Mouse (Mus musculus): ENCODE measurements around the gene Casp12.
"Not testable (repeated sequence)": the region's sequence is repeated elsewhere in the genome, so short reads cannot be mapped to it uniquely, and the experiment has no call there.

Gene Casp12

DNA sequence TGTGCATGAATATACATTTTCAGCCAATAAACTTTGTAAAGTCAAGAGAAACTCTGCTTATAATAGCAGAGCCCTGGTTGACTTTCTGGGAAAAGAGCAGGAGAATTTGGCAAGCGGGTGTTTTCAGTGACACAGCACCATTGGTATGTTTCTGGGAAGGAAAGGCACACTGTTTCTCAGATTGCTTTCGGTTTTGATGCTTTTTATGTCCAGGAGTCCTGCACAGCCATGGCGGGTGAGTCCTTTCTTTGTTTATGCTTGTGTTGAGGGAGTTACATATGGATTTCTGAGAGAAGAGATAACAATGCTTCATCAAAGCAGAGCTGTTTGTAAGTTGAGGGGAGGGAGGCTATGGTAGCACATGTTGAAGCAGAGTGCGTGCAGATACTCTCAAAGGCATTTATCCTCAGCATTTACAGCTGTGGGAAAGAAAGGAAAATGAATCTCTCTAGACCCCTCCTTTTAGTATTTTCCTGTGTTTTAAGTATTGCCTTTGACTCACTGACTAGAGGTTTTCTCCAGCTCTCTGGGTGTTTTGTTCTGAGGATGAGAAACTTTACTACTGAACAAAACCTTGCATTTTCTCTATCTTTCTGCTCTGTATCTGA lies at the start of gene Casp12:
Casp12 (plus strand) TSS at position 140 of the 608 bp plus-strand sequence.
- peak; percentile 47 for DNase-seq (ENCODE audit: low read depth, low spot score)

DNA sequence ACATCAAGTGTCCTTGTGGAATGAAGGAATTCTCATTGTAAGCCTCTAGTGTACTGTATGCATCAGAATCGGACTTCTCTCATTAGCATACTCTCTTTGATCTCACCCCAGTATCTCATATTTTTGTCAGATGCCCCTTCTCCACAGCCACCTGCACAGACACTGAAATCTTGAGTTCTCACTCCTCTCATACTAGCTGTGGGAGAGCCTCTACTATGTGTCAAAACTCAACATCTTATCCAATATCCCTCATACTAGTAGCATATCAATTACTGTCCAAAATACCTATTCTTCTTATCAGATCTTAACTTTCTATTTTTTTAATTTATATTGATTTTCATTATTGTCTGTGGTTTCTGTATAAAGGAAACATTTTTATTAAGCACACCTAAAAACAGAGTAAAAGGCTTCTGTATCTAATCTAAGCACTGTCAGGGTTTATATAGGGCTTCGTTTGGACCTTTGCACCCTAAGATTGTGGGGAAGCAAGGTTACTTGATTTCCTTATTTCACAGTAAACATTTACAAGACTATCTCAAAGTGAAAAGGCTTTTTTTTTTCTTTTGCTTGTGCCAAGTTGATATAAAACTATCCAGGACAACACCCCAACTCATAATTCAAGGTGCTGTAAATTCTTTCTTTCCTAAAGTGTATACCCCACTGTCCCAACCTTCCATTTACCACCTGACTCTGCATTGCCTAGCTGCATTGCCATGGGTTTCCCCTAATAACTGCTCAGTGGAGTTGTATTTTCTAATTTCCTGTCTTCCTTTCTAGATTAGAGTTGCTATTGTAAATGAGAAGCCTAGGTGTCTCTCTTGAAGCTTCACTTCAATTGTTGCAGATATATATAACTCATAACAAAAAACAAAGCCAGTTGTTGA lies 48.6 kb upstream of the Casp12 start:
- no peak for DNase-seq (ENCODE audit: low read depth, low spot score)

DNA sequence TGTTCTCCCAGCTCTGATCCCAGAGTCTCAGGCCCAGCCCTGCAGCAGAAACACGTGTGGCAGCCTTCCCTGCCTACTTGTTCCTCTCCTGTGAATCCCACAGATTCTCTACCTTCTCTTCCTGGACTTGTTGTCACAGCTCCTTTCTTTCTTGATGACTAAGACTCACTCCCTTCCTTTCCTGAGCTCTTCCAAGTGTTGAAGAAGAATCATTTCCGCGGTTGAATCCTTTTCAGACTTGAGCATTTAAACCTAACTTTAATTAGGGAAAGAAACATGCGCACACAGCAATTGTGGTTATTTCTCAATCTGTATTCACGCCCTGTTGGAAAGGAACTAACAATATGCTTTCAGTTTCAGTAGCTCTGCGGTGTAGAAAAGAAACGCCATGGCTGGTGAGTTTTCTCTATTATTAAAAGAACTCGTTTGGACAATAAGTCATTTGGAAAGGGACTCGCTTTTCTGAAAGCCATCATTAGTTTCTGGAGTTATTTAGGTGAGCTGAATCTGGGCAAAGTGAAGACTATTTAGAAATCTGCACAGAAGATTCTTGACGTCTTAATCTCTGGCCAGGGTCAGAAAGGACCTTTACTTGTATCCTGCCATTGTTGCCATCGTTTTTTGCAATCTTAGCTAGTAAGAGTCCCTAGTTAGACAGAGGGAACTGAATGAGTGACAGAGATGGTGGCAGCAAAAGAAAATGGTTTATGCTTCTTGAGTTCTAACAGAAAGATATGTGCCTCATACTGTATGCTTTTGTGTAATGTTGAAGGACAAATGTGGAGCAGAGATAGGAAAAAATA lies 46.7 kb upstream of the Casp12 start, which contains the start of gene Casp1:
Casp1 (plus strand) TSS at position 189 of the 803 bp plus-strand sequence.
- DNase-seq (ENCODE audit: low read depth, low spot score): peak; percentile 23

DNA sequence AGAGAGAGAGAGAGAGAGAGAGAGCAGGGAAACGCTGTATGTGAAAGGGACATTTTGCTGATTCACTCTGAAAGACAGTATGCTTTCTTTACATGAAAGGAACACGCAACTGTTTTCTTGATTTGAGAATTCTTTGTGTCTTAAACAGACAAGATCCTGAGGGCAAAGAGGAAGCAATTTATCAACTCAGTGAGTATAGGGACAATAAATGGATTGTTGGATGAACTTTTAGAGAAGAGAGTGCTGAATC lies 46.2 kb upstream of the Casp12 start:
- DNase-seq (ENCODE audit: low read depth, low spot score): no peak

DNA sequence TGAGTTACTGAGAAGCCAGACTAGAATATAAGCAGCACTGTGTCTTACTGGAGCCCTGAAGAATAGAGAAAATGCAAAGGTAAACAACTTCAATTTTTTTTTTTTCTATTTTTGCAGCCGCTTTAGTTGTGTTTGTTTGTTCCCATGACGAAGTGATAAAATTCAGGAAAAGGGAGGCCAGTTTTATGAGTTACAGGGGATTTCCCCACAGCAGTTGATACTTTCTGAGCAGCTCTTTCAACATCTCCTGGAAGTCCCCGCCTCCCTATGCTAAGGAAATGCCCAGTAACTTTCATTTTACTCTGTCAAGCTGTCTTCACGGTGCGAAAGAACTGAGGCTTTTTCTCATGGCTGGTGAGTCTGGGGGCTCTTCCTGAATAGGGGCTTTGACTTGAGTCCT lies 36.7 kb upstream of the Casp12 start, which contains the start of gene Casp4:
Casp4 (plus strand) TSS at position 268 of the 400 bp plus-strand sequence.
- DNase-seq (ENCODE audit: low read depth, low spot score): peak; percentile 27

DNA sequence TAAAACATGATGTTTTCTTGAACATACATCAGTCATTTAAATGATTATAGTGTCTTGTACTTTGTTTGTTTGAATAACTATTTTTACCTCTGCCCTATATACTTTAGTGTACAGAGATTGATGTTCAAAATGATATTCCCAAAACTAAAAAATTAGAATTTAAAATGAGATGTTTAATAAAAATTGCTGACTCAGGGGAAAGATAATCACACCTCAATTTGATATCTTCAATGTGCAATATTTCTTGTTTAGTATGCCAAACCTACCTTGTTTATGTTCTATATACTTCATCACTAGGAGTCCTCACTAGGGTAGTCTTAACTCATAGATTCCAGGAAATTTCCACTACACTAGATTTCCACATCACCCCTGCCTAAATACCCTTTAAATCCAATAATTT lies 35.1 kb upstream of the Casp12 start:
- no peak for DNase-seq (ENCODE audit: low read depth, low spot score)

DNA sequence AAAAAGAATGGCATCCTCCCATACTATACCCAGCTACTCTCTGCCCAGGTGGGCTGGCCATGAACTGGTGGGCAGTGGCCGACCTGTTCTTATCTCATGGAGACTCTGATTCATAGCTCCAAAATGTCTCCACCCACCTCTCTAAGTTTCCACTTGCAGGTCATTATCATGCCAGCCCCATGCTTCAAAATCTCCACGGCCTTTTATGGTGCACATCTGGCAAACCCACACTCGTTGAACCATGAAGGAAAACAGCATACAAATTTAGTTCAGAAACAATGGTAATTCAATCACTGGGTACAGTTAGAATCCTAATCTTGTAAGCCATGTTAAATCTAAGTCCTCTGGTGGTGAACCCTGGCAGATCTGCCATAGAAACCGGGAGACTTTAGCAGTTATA lies 33.8 kb upstream of the Casp12 start:
- DNase-seq (ENCODE audit: low read depth, low spot score): no peak

DNA sequence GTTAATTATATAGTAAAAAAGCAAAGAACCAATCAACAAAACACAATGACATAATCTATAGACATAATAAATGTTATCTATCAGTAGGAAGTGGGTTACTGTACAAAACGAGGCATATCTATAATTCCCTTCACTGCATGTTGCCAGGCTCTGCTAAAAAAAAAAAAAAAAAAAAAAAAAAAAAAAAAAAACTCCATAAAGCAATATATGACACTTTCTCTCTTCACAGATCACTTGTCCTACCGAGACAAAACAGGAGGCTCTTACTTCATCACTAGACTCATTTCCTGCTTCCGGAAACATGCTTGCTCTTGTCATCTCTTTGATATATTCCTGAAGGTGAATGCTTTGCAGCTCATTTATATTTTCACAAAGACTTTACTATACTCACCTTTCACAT lies 17.0 kb upstream of the Casp12 start:
- DNase-seq (ENCODE audit: low read depth, low spot score): no peak

DNA sequence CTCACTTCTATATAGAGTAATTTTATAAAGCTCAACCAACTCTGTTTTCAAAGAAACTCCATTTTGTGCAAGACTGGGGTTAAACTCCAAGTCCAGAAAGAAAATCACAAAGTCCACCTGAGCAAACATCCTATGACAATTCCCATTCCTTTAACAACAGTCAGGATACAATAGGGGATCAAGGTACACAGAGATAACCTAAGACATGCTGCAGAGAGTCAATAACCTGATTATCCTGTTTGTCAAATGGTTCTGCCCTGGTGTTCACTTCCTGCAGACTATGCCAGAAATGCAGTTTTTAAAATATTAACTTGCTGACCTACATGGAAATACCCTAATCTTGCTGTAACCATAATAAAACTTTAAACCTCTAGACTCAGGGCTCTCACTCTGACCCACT lies 12.8 kb upstream of the Casp12 start:
- DNase-seq (ENCODE audit: low read depth, low spot score): no peak

DNA sequence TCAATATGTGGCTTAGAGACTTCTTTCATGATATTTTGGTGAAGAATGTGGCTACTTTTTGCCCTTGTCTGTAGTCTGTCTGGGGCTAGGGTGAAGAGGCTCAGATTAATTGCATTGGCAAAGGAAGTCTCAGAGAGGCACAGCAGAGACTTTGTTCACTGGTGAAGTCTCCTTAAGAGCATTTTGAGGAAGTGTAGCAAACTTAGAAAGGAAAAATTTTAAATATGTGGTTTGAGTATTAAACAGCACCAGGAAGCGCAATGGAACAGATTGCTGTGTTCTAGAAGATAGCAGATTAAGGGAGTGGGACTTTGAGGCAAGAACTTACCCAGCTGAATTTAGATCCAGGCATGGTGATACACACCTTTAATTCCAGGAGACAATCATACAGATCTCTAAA lies 11.8 kb upstream of the Casp12 start:
- no peak for DNase-seq (ENCODE audit: low read depth, low spot score)

DNA sequence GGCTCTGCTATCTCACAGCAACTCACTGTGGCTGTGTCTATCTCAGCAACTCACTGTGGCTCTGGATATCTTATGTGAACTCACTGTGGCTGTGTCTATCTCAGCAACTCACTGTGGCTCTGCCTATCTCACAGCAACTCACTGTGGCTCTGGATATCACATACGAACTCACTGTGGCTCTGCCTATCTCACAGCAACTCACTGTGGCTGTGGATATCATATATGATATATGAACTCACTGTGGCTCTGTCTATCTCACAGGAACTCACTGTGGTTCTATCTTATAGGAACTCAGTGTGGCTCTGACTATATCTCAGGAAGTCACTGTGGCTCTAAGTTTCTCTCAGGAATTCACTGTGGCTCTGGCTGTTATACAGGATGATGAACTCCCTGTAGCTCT lies 2.1 kb upstream of the Casp12 start:
- no peak for DNase-seq (ENCODE audit: low read depth, low spot score)

DNA sequence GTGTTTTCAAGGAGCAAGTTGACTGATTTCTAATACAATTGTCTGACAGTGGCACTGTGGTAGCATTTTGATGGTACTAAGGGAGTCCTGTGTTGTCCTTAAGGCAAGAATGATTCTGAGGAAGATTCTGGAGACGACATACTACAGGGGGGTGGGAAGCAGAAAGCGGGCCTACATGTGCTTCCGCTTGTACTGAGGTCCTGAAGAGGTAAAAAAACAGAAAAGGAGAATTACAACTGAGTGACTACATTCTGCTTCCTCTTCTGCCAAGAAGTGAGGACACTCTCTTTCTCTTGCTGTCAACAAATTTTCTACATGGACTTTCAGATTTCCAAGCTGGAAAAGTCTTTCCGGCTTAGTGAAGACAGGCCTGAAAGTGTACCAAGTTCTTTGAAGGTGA lies 1.1 kb upstream of the Casp12 start:
- DNase-seq (ENCODE audit: low read depth, low spot score): no peak

DNA sequence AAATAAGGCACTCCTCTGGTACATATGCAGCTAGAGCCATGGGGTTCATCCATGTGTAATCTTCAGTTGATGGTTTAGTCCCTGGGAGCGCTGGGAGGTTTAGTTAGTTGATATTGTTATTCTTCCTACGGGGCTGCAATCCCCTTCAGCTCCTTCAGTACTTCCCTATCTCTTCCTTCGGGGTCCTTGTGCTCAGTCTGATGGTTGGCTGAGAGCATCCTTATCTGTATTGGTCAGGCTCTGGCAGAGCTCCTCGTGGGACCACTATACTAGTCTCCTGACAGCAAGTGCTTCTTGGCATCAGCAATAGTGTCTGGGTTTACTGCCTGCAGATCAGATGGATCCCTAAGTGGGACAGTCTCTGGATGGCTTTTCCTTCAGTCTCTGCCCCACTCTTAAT lies 2.2 kb downstream of the Casp12 start:
- no peak for DNase-seq (ENCODE audit: low read depth, low spot score)

DNA sequence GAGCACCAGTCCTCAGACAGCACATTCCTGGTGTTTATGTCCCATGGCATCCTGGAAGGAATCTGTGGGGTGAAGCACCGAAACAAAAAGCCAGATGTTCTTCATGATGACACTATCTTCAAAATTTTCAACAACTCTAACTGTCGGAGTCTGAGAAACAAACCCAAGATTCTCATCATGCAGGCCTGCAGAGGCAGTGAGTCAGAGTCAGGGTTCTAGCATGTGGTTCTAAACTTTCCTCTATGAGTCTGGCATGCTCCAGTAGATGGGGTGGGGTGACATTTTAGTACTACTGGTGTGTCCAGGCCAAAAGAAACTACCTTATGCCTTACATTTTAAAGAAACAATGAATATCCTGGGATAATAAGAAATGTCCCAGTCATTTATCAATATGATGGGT lies 8.4 kb downstream of the Casp12 start:
- no peak for DNase-seq (ENCODE audit: low read depth, low spot score)

DNA sequence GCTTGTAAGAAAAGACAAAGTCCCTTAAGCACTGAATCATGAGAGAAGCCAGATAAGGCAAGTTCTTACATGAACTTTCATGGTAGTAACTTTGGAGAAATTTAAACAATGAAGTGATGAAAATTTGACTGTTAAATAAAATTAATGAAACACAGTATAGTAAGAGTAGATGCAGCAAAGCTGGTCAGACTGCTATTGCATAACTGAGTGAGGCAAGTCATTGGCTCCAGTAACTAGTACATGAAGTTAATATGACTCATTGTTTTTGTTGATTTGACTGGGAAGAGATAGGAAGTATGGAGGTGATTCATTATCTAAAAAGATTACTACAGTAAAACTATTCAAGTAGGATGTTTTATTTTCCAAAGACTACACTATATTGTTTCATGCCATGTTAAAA lies 11.6 kb downstream of the Casp12 start:
- DNase-seq (ENCODE audit: low read depth, low spot score): peak; percentile 33

DNA sequence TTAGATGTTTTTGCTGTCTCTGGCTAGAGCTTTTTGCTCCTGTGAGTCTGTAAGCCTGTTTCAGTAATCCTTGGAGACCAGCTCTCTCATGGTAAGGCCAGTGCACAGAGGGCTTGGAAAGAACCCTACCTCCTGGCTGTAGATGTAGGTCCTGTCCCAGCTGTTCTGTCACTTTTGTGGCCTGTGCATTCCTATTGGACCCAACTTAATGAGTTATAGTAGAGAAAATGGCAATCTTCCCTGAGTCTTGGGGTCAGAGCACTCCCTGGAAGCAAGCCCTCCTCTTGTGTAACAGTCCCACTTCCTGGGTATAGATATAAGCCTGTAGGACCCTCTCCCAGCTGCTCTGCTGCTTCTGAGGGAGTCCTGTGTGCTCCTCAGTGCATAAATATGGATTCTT lies 48.3 kb downstream of the Casp12 start:
- DNase-seq (ENCODE audit: low read depth, low spot score): no peak

DNA sequence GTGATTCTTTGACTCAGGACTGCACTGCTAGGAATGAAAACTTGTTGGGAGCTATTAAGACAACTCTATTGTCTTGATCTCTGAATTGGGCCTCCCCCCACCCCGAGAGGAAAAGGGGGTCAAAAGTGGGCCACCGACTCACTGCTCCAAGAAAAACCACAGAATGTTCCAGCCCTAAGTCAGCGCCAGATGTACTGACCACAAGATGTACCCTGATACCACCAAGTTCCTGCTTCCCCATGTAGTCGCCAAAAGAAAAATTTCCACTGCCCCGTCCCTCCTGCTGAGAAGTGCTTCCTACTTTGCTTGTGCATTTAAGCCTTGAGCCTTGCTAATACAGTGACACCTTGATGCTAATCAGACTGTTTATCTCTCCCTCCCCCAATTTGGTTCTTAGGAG lies 50.6 kb downstream of the Casp12 start:
- not testable (repeated sequence) for DNase-seq (ENCODE audit: low read depth, low spot score)

DNA sequence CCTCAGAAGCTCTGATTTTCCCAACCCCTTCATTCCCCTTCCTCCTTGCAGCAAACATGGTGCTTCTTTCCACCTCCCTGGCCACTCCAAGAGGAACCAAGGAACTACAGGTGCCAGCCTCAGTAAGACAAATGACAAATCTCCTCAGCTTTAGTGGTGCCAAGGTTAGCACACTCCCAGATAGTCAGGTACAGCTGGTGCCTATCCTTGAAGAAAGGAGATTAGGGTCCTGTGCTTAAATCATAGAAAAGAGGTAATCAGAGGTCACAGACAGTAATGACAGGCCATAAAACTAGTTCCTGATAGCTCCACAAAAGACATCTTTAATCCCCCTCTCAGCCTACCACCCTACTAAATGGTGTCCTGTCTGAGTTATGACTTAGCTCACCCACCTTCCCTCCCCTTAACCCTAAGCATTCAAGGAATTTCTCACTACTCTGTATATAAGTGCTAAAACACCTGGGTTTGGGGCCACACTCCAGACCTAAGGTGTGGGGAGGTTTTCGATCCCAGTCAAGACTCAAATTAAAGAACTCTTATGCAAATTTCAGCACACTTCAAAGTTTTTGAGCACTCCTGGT lies 65.8 kb downstream of the Casp12 start:
- no peak for DNase-seq (ENCODE audit: low read depth, low spot score)

DNA sequence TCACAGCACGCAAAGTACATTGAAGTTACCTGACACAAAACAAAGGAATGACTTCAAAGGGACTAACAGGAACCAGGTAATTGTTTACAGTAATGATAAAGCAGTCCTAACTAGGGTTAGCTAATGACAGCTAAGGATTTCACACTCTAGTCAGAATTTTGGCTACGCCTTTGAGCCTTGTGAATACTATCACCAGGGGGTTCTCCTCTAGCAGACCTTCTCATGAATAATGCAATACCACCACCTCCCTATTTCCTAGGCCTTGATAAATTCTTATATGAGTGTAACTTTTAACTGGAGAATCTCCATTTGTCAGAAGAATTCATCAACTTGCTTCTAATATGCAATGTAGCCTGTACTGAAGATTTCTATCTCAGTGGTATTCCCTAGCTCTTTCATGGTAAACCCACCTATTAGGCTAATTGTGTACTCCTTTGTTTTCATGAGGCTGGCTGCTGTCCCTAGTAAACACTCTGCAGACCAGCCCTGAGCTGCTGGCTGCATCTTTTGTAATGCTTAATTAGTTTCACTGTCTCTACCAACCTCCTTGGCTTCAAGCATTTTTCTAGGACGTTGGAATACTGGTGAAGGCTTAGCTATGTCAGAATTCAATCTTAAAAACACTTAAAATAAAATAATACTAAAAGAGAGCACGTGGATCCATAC lies 67.3 kb downstream of the Casp12 start:
- no peak for DNase-seq (ENCODE audit: low read depth, low spot score)

DNA sequence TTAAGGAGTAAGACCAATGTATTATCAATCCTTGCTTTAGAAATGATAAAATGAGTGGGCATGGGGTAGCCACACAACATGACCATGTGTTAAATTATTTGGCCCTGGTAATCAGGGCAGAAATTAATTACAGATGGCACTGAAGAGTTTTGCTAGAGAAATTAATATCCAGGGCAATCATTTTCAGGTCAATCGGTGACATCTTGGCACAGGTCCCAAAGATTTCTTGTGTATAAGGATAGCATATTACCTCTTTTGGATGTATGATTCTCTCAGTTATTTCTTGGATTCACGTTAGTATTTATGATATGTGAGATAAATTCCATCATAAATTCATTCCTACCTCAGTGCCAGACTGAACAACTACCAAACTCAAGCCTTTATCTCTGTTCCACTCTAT lies 72.6 kb downstream of the Casp12 start:
- DNase-seq (ENCODE audit: low read depth, low spot score): no peak
